Mouse (Mus musculus) MEL (cell line): ENCODE measurements around the gene Kpnb1. TPM values are rescaled to one million over a fixed set of nuclear protein-coding genes. Genes with fewer than 3 reads are reported as not detected.

ENCODE experiments used
- DNase-seq: peaks from one replicate; pipeline ENCODE4 v3.0.0; 2011; ENCODE audit warnings: low read depth, low spot score
- H3K27ac ChIP-seq: 2 replicates; pipeline ENCODE4 v1.5.1; 2012; ENCODE audit warnings: low read depth, mild to moderate bottlenecking, control low read depth, low read length, moderate library complexity; ENCODE audit not compliant: control insufficient read depth
- H3K27me3 ChIP-seq, 2 experiments: fragments of 150-350 bp in 1 of 2; sonication (generic) in 1 of 2; 2 replicates each; pipeline ENCODE4 v1.6.1; 2012; ENCODE audit warnings: low read length in 2 of 2, mild to moderate bottlenecking in 2 of 2, improper control_type of control experiment in 1 of 2, moderate library complexity in 1 of 2; ENCODE audit not compliant: insufficient read depth in 2 of 2, control insufficient read depth in 1 of 2
- H3K36me3 ChIP-seq, 2 experiments: 2 replicates each; pipeline ENCODE4 v1.6.1; 2012 to 2014; ENCODE audit warnings: low read length in 2 of 2, improper control_type of control experiment in 1 of 2, inconsistent platforms in 1 of 2, mild to moderate bottlenecking in 1 of 2; ENCODE audit not compliant: insufficient read depth in 2 of 2, control insufficient read depth in 1 of 2
- H3K4me1 ChIP-seq, 2 experiments: fragments of 150-350 bp in 1 of 2; sonication (generic) in 1 of 2; 2 replicates each; pipeline ENCODE4 v1.6.1; 2012; ENCODE audit warnings: low read length in 2 of 2, improper control_type of control experiment in 1 of 2, mild to moderate bottlenecking in 1 of 2; ENCODE audit not compliant: insufficient read depth in 2 of 2, control insufficient read depth in 1 of 2
- H3K4me3 ChIP-seq, 2 experiments: fragments of 150-350 bp in 1 of 2; sonication (generic) in 1 of 2; 2 replicates each; pipeline ENCODE4 v1.5.1; 2012; ENCODE audit warnings: low read depth in 2 of 2, low read length in 2 of 2, mild to moderate bottlenecking in 2 of 2, moderate library complexity in 2 of 2, control low read depth in 1 of 2, improper control_type of control experiment in 1 of 2; ENCODE audit not compliant: control insufficient read depth in 1 of 2, insufficient read depth in 1 of 2
- H3K79me2 ChIP-seq: 2 replicates; pipeline ENCODE4 v1.6.1; 2012; ENCODE audit warnings: mild to moderate bottlenecking, low read length, moderate library complexity; ENCODE audit not compliant: control insufficient read depth, poor library complexity, insufficient read depth
- H3K9ac ChIP-seq: 2 replicates; pipeline ENCODE4 v1.6.1; 2012; ENCODE audit warnings: low read depth, mild to moderate bottlenecking, control low read depth, low read length, moderate library complexity; ENCODE audit not compliant: control insufficient read depth, poor library complexity, severe bottlenecking
- H3K9me3 ChIP-seq: fragments of 150-350 bp; sonication (generic); replicated peaks from 2 replicates; pipeline ENCODE4 v1.6.1; 2012; ENCODE audit warnings: mild to moderate bottlenecking, low read length, improper control_type of control experiment, moderate library complexity; ENCODE audit not compliant: insufficient read depth
- BHLHE40 ChIP-seq: IDR thresholded peaks from 2 replicates; pipeline ENCODE4 v1.6.1; 2012; ENCODE audit warnings: low read depth, mild to moderate bottlenecking, inconsistent platforms, low read length, improper control_type of control experiment, borderline replicate concordance
- CHD1 ChIP-seq: IDR thresholded peaks from 2 replicates; pipeline ENCODE4 v1.6.1; 2012; ENCODE audit warnings: low read depth, mild to moderate bottlenecking, inconsistent platforms, low read length, improper control_type of control experiment
- CHD2 ChIP-seq: IDR thresholded peaks from 2 replicates; pipeline ENCODE4 v1.6.1; 2011; ENCODE audit warnings: low read length, improper control_type of control experiment
- CTCF ChIP-seq, 3 experiments: IDR thresholded peaks in 2 of 3; conservative IDR thresholded peaks in 1 of 3; 2 replicates each; pipeline ENCODE4 v1.5.1; 2011 to 2012; ENCODE audit warnings: low read length in 3 of 3, low read depth in 2 of 3, mild to moderate bottlenecking in 2 of 3, improper control_type of control experiment in 1 of 3, inconsistent platforms in 1 of 3, mixed read lengths in 1 of 3, moderate library complexity in 1 of 3; ENCODE audit not compliant: control insufficient read depth in 1 of 3, insufficient read depth in 1 of 3, poor library complexity in 1 of 3, severe bottlenecking in 1 of 3
- ELF1 ChIP-seq: IDR thresholded peaks from 2 replicates; pipeline ENCODE4 v1.6.1; 2014; ENCODE audit warnings: low read depth, mild to moderate bottlenecking, inconsistent platforms, low read length, improper control_type of control experiment, moderate library complexity
- EP300 ChIP-seq, 2 experiments: IDR thresholded peaks; 2 replicates each; pipeline ENCODE4 v1.6.1; 2011; ENCODE audit warnings: improper control_type of control experiment in 2 of 2, low read length in 2 of 2, low read depth in 1 of 2, mild to moderate bottlenecking in 1 of 2
- ETS1 ChIP-seq: IDR thresholded peaks from 2 replicates; pipeline ENCODE4 v1.6.1; 2012; ENCODE audit warnings: low read depth, mild to moderate bottlenecking, inconsistent platforms, low read length, improper control_type of control experiment, moderate library complexity
- GABPA ChIP-seq: IDR thresholded peaks from 2 replicates; pipeline ENCODE4 v1.6.1; 2012; ENCODE audit warnings: low read depth, mild to moderate bottlenecking, inconsistent platforms, low read length, improper control_type of control experiment, moderate library complexity
- GATA1 ChIP-seq: IDR thresholded peaks from 2 replicates; pipeline ENCODE4 v1.6.1; 2011; ENCODE audit warnings: low read depth, low read length, improper control_type of control experiment
- HCFC1 ChIP-seq: IDR thresholded peaks from 2 replicates; pipeline ENCODE4 v1.6.1; 2012; ENCODE audit warnings: low read depth, mild to moderate bottlenecking, inconsistent platforms, low read length, improper control_type of control experiment, moderate library complexity
- JUND ChIP-seq: IDR thresholded peaks from 2 replicates; pipeline ENCODE4 v1.6.1; 2011; ENCODE audit warnings: low read depth, mild to moderate bottlenecking, improper control_type of control experiment, low read length
- MAFK ChIP-seq: IDR thresholded peaks from 2 replicates; pipeline ENCODE4 v1.6.1; 2011; ENCODE audit warnings: low read depth, mild to moderate bottlenecking, low read length, improper control_type of control experiment, borderline replicate concordance
- MAX ChIP-seq: IDR thresholded peaks from 2 replicates; pipeline ENCODE4 v1.6.1; 2011; ENCODE audit warnings: low read length, improper control_type of control experiment
- MAZ ChIP-seq: IDR thresholded peaks from 2 replicates; pipeline ENCODE4 v1.6.1; 2012; ENCODE audit warnings: low read depth, mild to moderate bottlenecking, inconsistent platforms, low read length, improper control_type of control experiment
- MEF2A ChIP-seq: IDR thresholded peaks from 2 replicates; pipeline ENCODE4 v1.6.1; 2014; ENCODE audit warnings: low read depth, mild to moderate bottlenecking, inconsistent platforms, low read length, improper control_type of control experiment; ENCODE audit not compliant: poor library complexity, insufficient replicate concordance, severe bottlenecking; ENCODE audit errors: extremely low read depth
- MXI1 ChIP-seq: IDR thresholded peaks from 2 replicates; pipeline ENCODE4 v1.6.1; 2011; ENCODE audit warnings: mild to moderate bottlenecking, low read depth, low read length, improper control_type of control experiment
- NELFE ChIP-seq: IDR thresholded peaks from 2 replicates; pipeline ENCODE4 v1.6.1; 2011; ENCODE audit warnings: low read depth, low read length, improper control_type of control experiment
- NRF1 ChIP-seq: IDR thresholded peaks from 2 replicates; pipeline ENCODE4 v1.6.1; 2014; ENCODE audit warnings: low read depth, mild to moderate bottlenecking, inconsistent platforms, low read length, improper control_type of control experiment, moderate library complexity; ENCODE audit not compliant: poor library complexity, insufficient read depth, severe bottlenecking
- POLR2A ChIP-seq, 2 experiments: IDR thresholded peaks; 2 replicates each; pipeline ENCODE4 v1.6.1; 2011 to 2012; ENCODE audit warnings: low read length in 2 of 2, mild to moderate bottlenecking in 2 of 2, control low read depth in 1 of 2, improper control_type of control experiment in 1 of 2, low read depth in 1 of 2, moderate library complexity in 1 of 2; ENCODE audit not compliant: control insufficient read depth in 1 of 2, insufficient read depth in 1 of 2, poor library complexity in 1 of 2
- POLR2AphosphoS2 ChIP-seq: IDR thresholded peaks from 2 replicates; pipeline ENCODE4 v1.6.1; 2011; ENCODE audit warnings: low read length, improper control_type of control experiment
- POLR2AphosphoS5 ChIP-seq: IDR thresholded peaks from 2 replicates; pipeline ENCODE4 v1.6.1; 2012; ENCODE audit warnings: low read depth, borderline replicate concordance, mild to moderate bottlenecking, inconsistent platforms, low read length, moderate library complexity, mixed read lengths
- RAD21 ChIP-seq: IDR thresholded peaks from 2 replicates; pipeline ENCODE4 v1.6.1; 2011; ENCODE audit warnings: mild to moderate bottlenecking, low read depth, low read length, improper control_type of control experiment
- SIN3A ChIP-seq: IDR thresholded peaks from 2 replicates; pipeline ENCODE4 v1.6.1; 2012; ENCODE audit warnings: low read length, improper control_type of control experiment, inconsistent platforms
- SMC3 ChIP-seq: IDR thresholded peaks from 2 replicates; pipeline ENCODE4 v1.6.1; 2011; ENCODE audit warnings: low read depth, low read length, improper control_type of control experiment
- TAL1 ChIP-seq: IDR thresholded peaks from 2 replicates; pipeline ENCODE4 v1.6.1; 2012; ENCODE audit warnings: mild to moderate bottlenecking, inconsistent platforms, low read length, moderate library complexity, mixed read lengths
- TBP ChIP-seq: IDR thresholded peaks from 2 replicates; pipeline ENCODE4 v1.8.0; 2011; ENCODE audit warnings: low read depth, low read length, improper control_type of control experiment
- USF1 ChIP-seq: IDR thresholded peaks from 2 replicates; pipeline ENCODE4 v1.6.1; 2014; ENCODE audit warnings: low read depth, mild to moderate bottlenecking, inconsistent platforms, low read length, improper control_type of control experiment, moderate library complexity
- USF2 ChIP-seq, 2 experiments: IDR thresholded peaks; 2 replicates each; pipeline ENCODE4 v1.6.1; 2011 to 2012; ENCODE audit warnings: improper control_type of control experiment in 2 of 2, low read length in 2 of 2, borderline replicate concordance in 1 of 2, inconsistent platforms in 1 of 2, low read depth in 1 of 2, mild to moderate bottlenecking in 1 of 2; ENCODE audit not compliant: insufficient read depth in 1 of 2
- ZKSCAN1 ChIP-seq: IDR thresholded peaks from 2 replicates; pipeline ENCODE4 v1.6.1; 2012; ENCODE audit warnings: low read depth, mild to moderate bottlenecking, inconsistent platforms, low read length, improper control_type of control experiment, moderate library complexity
- ZMIZ1 ChIP-seq: IDR thresholded peaks from 2 replicates; pipeline ENCODE4 v1.6.1; 2012; ENCODE audit warnings: low read depth, mild to moderate bottlenecking, inconsistent platforms, low read length, improper control_type of control experiment, moderate library complexity
- ZNF384 ChIP-seq: IDR thresholded peaks from 2 replicates; pipeline ENCODE4 v1.6.1; 2012; ENCODE audit warnings: low read depth, mild to moderate bottlenecking, inconsistent platforms, low read length, improper control_type of control experiment
- polyA plus RNA-seq, 2 experiments: library from polyadenylated mRNA; stranded (reverse) in 1 of 2; unstranded in 1 of 2; fragments of >175 nt in 1 of 2; fragments of >200 nt in 1 of 2; gene quantifications; 2 replicates each; pipeline versions ENCODE4 v1.2.1 to v1.2.4; 2012; ENCODE audit warnings: low replicate concordance in 2 of 2, low read depth in 1 of 2; ENCODE audit not compliant: insufficient read length in 2 of 2, insufficient read depth in 1 of 2, missing spikeins in 1 of 2
- total RNA-seq: library from RNA; depleted of rRNA; stranded (reverse); fragments of 300-350 nt; gene quantifications from 2 replicates; pipeline ENCODE4 v1.2.3, GENCODE M21; 2012

Kpnb1 gene
- total and polyA plus RNA-seq, 3 experiments = 237 to 463 (median 275) TPM

DNA sequence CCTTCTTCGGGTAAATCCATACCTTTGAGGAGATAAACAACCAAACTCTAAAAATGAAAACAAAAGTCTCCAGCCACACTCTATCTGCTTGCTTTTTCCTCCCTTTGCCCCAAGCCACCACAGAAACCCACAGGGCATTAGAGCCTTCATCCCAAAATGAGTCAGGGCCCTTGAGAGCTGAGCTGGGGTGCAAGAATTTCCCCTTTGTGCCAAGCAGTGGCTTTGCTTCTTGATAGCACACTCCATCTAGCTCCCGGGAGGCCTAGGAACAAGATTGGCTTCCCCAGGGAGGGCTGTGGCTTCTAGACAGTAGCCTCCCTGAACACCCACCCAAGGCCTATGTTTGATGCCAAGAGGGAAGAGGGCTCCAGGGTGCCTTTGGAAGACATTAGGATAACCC is 56.0 kb downstream of the Kpnb1 start:
- no peak overlapping the region for H3K4me3 ChIP-seq
- no peak for TF ChIP-seq CTCF (IDR thresholded peaks at IDR 0.05 in 2 of 3, conservative IDR thresholded peaks at IDR 0.05 in 1 of 3; ENCODE audit: control insufficient read depth in 1 of 3, insufficient read depth in 1 of 3, low read depth in 2 of 3, low read length in 3 of 3, poor library complexity in 1 of 3, severe bottlenecking in 1 of 3)
- no peak for TF ChIP-seq CHD1
- TF ChIP-seq ZNF384 = no peak
- TF ChIP-seq MAX = no peak
- no peak for TF ChIP-seq MAZ
- no peak for TF ChIP-seq MAFK
- TF ChIP-seq ZKSCAN1 = no peak
- no peak for TF ChIP-seq MXI1
- TF ChIP-seq, all 39 proteins: peak for 0
- Histone ChIP-seq H3K36me3 (peaks cover 0 to 28% of the 10 kb centered on the region in 2 experiments; a peak in 2 of 4 replicates), H3K4me1 (peaks cover 29 to 33% of the 10 kb centered on the region in 2 experiments), H3K79me2 (no peaks in the 10 kb centered on the region; the same call in 1 of the 2 replicates), H3K27me3 (no peaks in the 10 kb centered on the region), H3K9me3 (no peaks in the 10 kb centered on the region), H3K27ac (no peak overlapping the region), H3K9ac (no peak overlapping the region)
- no peak for DNase-seq

DNA sequence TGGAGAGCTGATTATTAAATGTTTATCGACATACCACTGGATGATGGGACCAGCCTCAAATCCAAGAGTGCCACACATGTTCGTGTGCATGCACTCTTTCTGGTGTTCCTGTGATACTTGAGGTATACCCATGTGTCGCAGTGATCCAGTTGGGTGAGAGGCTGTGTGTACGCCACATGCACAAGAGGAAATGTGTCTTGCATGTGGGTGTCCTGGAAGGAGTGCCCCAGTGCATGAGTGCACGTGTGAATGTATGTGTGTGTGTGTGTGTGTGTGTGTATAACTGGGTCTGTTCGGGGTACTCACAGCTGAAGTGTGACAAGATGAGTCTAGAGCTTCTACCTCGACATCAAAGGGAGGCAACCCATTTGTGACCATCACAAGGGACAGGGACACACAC is 57.4 kb downstream of the Kpnb1 start:
- Histone ChIP-seq H3K4me1 (peaks cover 29 to 33% of the 10 kb centered on the region in 2 experiments), H3K27ac (no peak overlapping the region), H3K9ac (no peak overlapping the region), H3K9me3 (no peaks in the 10 kb centered on the region), H3K27me3 (no peaks in the 10 kb centered on the region), H3K36me3 (peaks cover 0 to 28% of the 10 kb centered on the region in 2 experiments; a peak in 2 of 4 replicates), H3K4me3 (no peak overlapping the region), H3K79me2 (no peaks in the 10 kb centered on the region; the same call in 1 of the 2 replicates)
- DNase-seq = peak; percentile 30
- TF ChIP-seq TBP (no peak), SIN3A (no peak), NELFE (no peak), ZMIZ1 (no peak), MXI1 (0 out of 2 replicates have a peak, but pooled peaks have one; percentile 21), JUND (no peak), POLR2AphosphoS5 (no peak), NRF1 (no peak), GATA1 (no peak), GABPA (no peak), USF2 (IDR thresholded peaks at IDR 0.05; ENCODE audit: borderline replicate concordance in 1 of 2, insufficient read depth in 1 of 2, low read depth in 1 of 2, low read length in 2 of 2) (no peak), USF1 (0 out of 2 replicates have a peak, but pooled peaks have one; percentile 4), POLR2AphosphoS2 (no peak), MEF2A (no peak), MAX (peak; percentile 28; the same call in 1 of the 2 replicates), EP300 (IDR thresholded peaks at IDR 0.05; ENCODE audit: low read depth in 1 of 2, low read length in 2 of 2) (0 out of 4 replicates have a peak, but pooled peaks of 1 of the 2 experiments have one; percentile 7), POLR2A (IDR thresholded peaks at IDR 0.05; ENCODE audit: control insufficient read depth in 1 of 2, insufficient read depth in 1 of 2, low read depth in 1 of 2, low read length in 2 of 2, poor library complexity in 1 of 2) (no peak), SMC3 (no peak), ELF1 (no peak), HCFC1 (no peak), CHD1 (no peak), ZNF384 (no peak), TAL1 (no peak), ZKSCAN1 (no peak), BHLHE40 (no peak), CHD2 (no peak), ETS1 (no peak), RAD21 (no peak)
